Mouse (Mus musculus): Measurements from ENCODE around the gene Cpeb2.

The Cpeb2 gene

GRCm38 (mm10) chr5:43232480-43233315 lies at the start of gene Cpeb2:
Cpeb2 (plus strand) TSS chr5:43233170.
- peak; percentile 80 to 86 for DNase-seq

- no peak for DNase-seq
Measured at GRCm38 (mm10) chr5:43183556-43183955, 49.4 kb upstream of the Cpeb2 start.

- no peak for DNase-seq
Measured at GRCm38 (mm10) chr5:43184834-43185233, 48.1 kb upstream of the Cpeb2 start.

- no peak for DNase-seq
Measured at GRCm38 (mm10) chr5:43185478-43185877, 47.5 kb upstream of the Cpeb2 start.

GRCm38 (mm10) chr5:43200686-43201085 lies 32.3 kb upstream of the Cpeb2 start:
- no peak for DNase-seq

- DNase-seq: no peak
Measured at GRCm38 (mm10) chr5:43206495-43207053, 26.4 kb upstream of the Cpeb2 start.

GRCm38 (mm10) chr5:43217468-43217867 lies 15.5 kb upstream of the Cpeb2 start:
- DNase-seq: no peak

GRCm38 (mm10) chr5:43217987-43218846 lies 14.8 kb upstream of the Cpeb2 start:
- DNase-seq: no peak

- no peak for DNase-seq
Measured at GRCm38 (mm10) chr5:43218847-43219132, 14.2 kb upstream of the Cpeb2 start.

GRCm38 (mm10) chr5:43223359-43223758 lies 9.6 kb upstream of the Cpeb2 start:
- DNase-seq: no peak

GRCm38 (mm10) chr5:43224245-43224644 lies 8.7 kb upstream of the Cpeb2 start:
- DNase-seq: no peak

- no peak for DNase-seq
Measured at GRCm38 (mm10) chr5:43226160-43226559, 6.8 kb upstream of the Cpeb2 start.

- DNase-seq: no peak
Measured at GRCm38 (mm10) chr5:43227607-43228006, 5.4 kb upstream of the Cpeb2 start.

- no peak for DNase-seq
Measured at GRCm38 (mm10) chr5:43231061-43231460, 1.9 kb upstream of the Cpeb2 start.

- no peak for DNase-seq
Measured at GRCm38 (mm10) chr5:43232149-43232479, 856 bp upstream of the Cpeb2 start.

GRCm38 (mm10) chr5:43233316-43234181 lies 579 bp downstream of the Cpeb2 start:
- peak; percentile 75 to 77 for DNase-seq

GRCm38 (mm10) chr5:43234321-43235185 lies 1.6 kb downstream of the Cpeb2 start:
- DNase-seq: peak; percentile 28 to 35

- peak; percentile 9 to 25 for DNase-seq
Measured at GRCm38 (mm10) chr5:43235186-43235785, 2.3 kb downstream of the Cpeb2 start.

GRCm38 (mm10) chr5:43235997-43236396 lies 3.0 kb downstream of the Cpeb2 start:
- no peak for DNase-seq

GRCm38 (mm10) chr5:43236476-43236875 lies 3.5 kb downstream of the Cpeb2 start:
- DNase-seq: no peak

- DNase-seq: no peak
Measured at GRCm38 (mm10) chr5:43237238-43237637, 4.3 kb downstream of the Cpeb2 start.

Measured in thymus, adult 18-20 months (tissue).